Mouse (Mus musculus) stomach, postnatal 0 days (tissue): ENCODE measurements around the gene Bricd5. TPM values are rescaled to one million over a fixed set of nuclear protein-coding genes. Genes with fewer than 3 reads are reported as not detected.
A peak's percentile ranks its signal among the peaks of the same experiment; 100 is the strongest.

Experiments
- ATAC-seq: fragments of 200-750 bp; cut with Nextera tagmentation; 2 replicates; pipeline ENCODE4 v1.8.0; 2017; ENCODE audit not compliant: low FRiP score, low TSS enrichment
- DNase-seq: peaks from one replicate; pipeline ENCODE4 v3.0.0-alpha.2; 2016; ENCODE audit warnings: low spot score
- H3K27ac ChIP-seq: fragments of 300-500 bp; sonication (generic); replicated peaks from 2 replicates; pipeline ENCODE4 v1.5.1; 2014; ENCODE audit warnings: mild to moderate bottlenecking, control low read depth
- H3K27me3 ChIP-seq: fragments of 300-500 bp; sonication (generic); 2 replicates; pipeline ENCODE4 v1.6.1; 2014; ENCODE audit warnings: low read length; ENCODE audit not compliant: control insufficient read depth, insufficient read depth
- H3K36me3 ChIP-seq: fragments of 300-500 bp; sonication (generic); 2 replicates; pipeline ENCODE4 v1.6.1; 2014; ENCODE audit warnings: low read length, mixed read lengths; ENCODE audit not compliant: control insufficient read depth, insufficient read depth
- H3K4me1 ChIP-seq: fragments of 300-500 bp; sonication (generic); replicated peaks from 2 replicates; pipeline ENCODE4 v1.6.1; 2014; ENCODE audit warnings: antibody characterized with exemption; ENCODE audit not compliant: control insufficient read depth, insufficient read depth
- H3K4me2 ChIP-seq: fragments of 300-500 bp; sonication (generic); replicated peaks from 2 replicates; pipeline ENCODE4 v1.6.1; 2014; ENCODE audit warnings: low read depth, mild to moderate bottlenecking, control low read depth, moderate library complexity
- H3K4me3 ChIP-seq: fragments of 300-500 bp; sonication (generic); 2 replicates; pipeline ENCODE4 v1.5.1; 2014; ENCODE audit warnings: low read depth, low read length, control low read depth
- H3K9ac ChIP-seq: fragments of 300-500 bp; sonication (generic); 2 replicates; pipeline ENCODE4 v1.6.1; 2014; ENCODE audit warnings: mild to moderate bottlenecking, low read length, control low read depth, mixed read lengths
- H3K9me3 ChIP-seq: fragments of 300-500 bp; sonication (generic); 2 replicates; pipeline ENCODE4 v1.6.1; 2016; ENCODE audit warnings: low read length; ENCODE audit not compliant: control insufficient read depth
- CTCF ChIP-seq: IDR thresholded peaks from 2 replicates; pipeline ENCODE4 v1.5.1; 2016; ENCODE audit warnings: antibody characterized with exemption, low read depth, mild to moderate bottlenecking, moderate library complexity
- EP300 ChIP-seq: optimal IDR thresholded peaks from 2 replicates; pipeline ENCODE3; 2016; ENCODE audit warnings: antibody characterized with exemption
- WGBS: fragments of 180-500 bp; shearing (Covaris S2); extraction: QIAGEN DNeasy Blood & Tissue Kit; methylation state at CpG from one replicate; pipeline ENCODE4 v1.1.7; 2014; 5-methylcytosine and 5-hydroxymethylcytosine counted together
- polyA plus RNA-seq: library from polyadenylated mRNA; unstranded; fragments of >200 nt; fragmentation: Nextera tagmentation; extraction: Ambion mirVana; gene quantifications from 2 replicates; pipeline ENCODE4 v1.2.1, GENCODE M21; 2015

The Bricd5 gene
- polyA plus RNA-seq, 1 experiment from 2014 or later, result not detected

GRCm38 (mm10) chr17:24478663-24479380, 5.1 kb downstream of the Bricd5 start, which contains the start of gene Mlst8:
Mlst8 (minus strand) TSS chr17:24479078.
- H3K4me2 ChIP-seq, result peak within 1 kb of the TSS; percentile 60
- under 1% methylated on average over 48 of the region's 48 CpGs for WGBS

DNA sequence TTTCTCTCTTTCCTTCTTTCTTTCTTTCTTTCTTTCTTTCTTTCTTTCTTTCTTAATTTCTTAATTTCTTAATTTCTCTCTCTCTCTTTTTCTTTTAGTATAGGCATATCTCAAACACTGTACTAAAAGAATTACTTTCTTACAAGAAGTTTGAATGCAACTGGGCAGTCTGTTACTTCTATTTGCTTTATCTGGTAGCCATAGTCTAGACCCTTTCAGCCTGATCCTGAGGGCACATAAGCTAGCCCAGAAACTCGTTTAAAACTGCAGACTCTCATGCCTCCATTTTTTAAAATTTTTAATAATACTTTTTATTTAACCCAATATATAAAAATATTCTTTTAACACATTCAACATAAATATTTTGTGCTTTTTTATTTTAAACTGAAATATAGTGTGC, 5.7 kb downstream of the Bricd5 start:
- Histone ChIP-seq H3K4me3 (peak overlapping the region; percentile 66; the same call in 1 of the 2 replicates), H3K9ac (no peak overlapping the region), H3K27ac (no peak overlapping the region), H3K4me2 (0 out of 2 replicates have a peak overlapping the region, but pooled peaks have one; percentile 11), H3K27me3 (no peaks in the 10 kb centered on the region), H3K4me1 (peaks cover 4% of the 10 kb centered on the region; the same call in 1 of the 2 replicates), H3K9me3 (no peaks in the 10 kb centered on the region), H3K36me3 (peaks cover 19% of the 10 kb centered on the region)
- WGBS, result 8% methylated on average over 1 of the region's 1 CpGs
- no peak for DNase-seq
- TF ChIP-seq EP300 (no peak), CTCF (no peak)
- ATAC-seq, result no peak

More at GRCm38 (mm10) chr17:24478663-24479380, 5.1 kb downstream of the Bricd5 start, which contains the start of gene Mlst8:
- DNase-seq (peak; percentile 97), ATAC-seq (peak; percentile 92)
- H3K27ac ChIP-seq, result peak within 1 kb of the TSS; percentile 92
- H3K4me3 ChIP-seq, result peak within 1 kb of the TSS; percentile 66
- peak within 1 kb of the TSS; percentile 73 for H3K9ac ChIP-seq
- no peaks in the 10 kb centered on the region for H3K27me3 ChIP-seq
- H3K9me3 ChIP-seq, result no peaks in the 10 kb centered on the region
- peaks cover 23% of the 10 kb centered on the region for H3K36me3 ChIP-seq
- H3K4me1 ChIP-seq, result peaks cover 4% of the 10 kb centered on the region; the same call in 1 of the 2 replicates
- TF ChIP-seq CTCF (peak; percentile 94), EP300 (no peak)

DNA sequence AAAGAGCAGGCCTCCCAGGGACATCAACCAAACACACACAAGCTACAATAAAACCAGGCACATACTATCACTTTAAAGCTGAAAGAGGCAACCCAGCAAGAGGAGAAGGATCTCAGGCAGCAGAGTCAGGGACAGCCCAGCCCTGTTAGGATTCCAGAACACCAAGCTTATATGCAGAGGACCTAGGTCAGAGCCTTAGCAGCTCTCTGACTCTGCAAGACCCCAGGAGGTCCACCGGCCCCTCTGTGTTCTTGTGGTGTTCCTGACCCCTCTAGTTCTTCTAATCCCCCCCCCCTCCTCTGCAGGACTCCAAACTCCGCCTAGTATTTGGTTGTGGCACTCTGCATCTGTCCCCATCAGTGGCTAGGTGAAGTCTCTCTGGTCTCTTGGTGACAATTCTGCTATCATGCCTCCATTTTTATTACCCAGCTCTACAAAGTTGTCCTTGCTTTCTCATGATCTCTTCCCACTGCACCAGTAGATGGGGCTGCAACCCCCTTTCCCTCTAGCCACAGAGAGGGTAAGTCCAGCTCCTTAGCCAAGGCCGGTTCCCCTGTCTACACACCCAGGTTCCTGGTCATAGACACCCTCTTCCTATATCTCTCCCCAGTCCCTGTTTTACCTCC, 6.6 kb downstream of the Bricd5 start:
- 33% methylated on average over 3 of the region's 3 CpGs for WGBS
- DNase-seq (no peak), ATAC-seq (no peak)
- Histone ChIP-seq H3K36me3 (peaks cover 15% of the 10 kb centered on the region), H3K4me1 (peaks cover 4% of the 10 kb centered on the region; the same call in 1 of the 2 replicates), H3K9ac (no peak overlapping the region), H3K27me3 (no peaks in the 10 kb centered on the region), H3K27ac (no peak overlapping the region), H3K4me2 (no peak overlapping the region), H3K4me3 (no peak overlapping the region), H3K9me3 (no peaks in the 10 kb centered on the region)
- no peak for TF ChIP-seq EP300
- TF ChIP-seq CTCF, result peak; percentile 62

DNA sequence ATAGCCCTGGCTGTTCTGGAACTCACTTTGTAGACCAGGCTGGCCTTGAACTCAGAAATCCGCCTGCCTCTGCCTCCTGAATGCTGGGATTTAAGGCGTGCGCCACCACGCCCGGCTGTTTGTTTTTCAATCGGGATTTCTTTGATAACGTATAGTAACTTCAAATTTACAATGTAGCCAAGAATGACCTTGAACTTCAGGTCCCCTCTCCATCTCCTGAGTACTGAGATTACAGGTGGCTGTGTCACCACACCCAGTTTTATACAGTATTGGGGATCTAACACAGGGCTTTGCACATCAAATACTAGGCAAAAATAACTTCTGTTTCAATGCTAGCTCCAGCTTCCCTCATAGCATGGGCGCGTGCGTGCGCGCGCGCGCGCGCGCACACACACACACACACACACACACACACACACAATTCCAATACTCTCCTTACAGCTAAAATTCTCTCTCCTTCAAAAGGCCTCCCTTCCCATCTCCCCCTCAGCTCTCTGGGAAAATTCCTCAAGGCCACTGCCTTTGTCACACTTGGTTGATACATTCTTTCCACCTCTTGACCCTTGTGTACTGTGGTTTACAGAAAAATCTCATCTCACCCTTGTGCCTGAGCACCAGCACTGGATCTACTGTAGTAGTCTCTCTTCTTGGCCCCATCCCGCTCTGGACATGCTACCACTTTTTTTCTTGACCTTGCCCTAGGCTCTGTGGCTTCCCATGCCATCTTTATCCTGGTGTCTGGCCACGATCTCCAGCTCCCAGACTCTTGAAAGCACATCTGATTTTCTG, 7.5 kb downstream of the Bricd5 start:
- no peak overlapping the region for H3K4me3 ChIP-seq
- no peak overlapping the region for H3K9ac ChIP-seq
- H3K36me3 ChIP-seq, result peaks cover 10% of the 10 kb centered on the region
- TF ChIP-seq CTCF, result no peak
- no peak for TF ChIP-seq EP300
- no peaks in the 10 kb centered on the region for H3K9me3 ChIP-seq
- no peaks in the 10 kb centered on the region for H3K27me3 ChIP-seq
- DNase-seq (no peak), ATAC-seq (no peak)
- H3K4me1 ChIP-seq, result peaks cover 4% of the 10 kb centered on the region; the same call in 1 of the 2 replicates
- no peak overlapping the region for H3K4me2 ChIP-seq
- no peak overlapping the region for H3K27ac ChIP-seq
- 88% methylated on average over 20 of the region's 20 CpGs for WGBS

DNA sequence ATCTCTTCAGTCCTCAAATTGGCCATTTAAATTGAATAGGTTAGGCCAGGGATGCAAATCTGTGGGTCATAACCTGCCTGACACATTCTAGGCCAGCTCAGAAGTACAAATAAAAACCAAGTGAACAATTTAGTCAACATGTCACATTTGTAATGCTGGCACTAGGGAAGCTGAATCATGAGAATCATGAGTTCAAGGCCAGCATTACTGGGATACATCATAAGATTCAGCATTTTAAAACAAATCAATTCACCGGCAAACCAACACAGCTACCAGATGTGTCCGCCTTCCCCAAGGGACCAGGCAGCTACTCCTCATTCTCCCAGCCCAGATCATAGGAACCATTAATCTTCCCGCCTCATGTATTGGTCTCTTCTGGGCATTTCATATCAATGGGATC, 9.8 kb downstream of the Bricd5 start:
- H3K27me3 ChIP-seq, result no peaks in the 10 kb centered on the region
- H3K27ac ChIP-seq, result no peak overlapping the region
- no peak overlapping the region for H3K9ac ChIP-seq
- TF ChIP-seq EP300 (no peak), CTCF (no peak)
- no peak overlapping the region for H3K4me3 ChIP-seq
- no peaks in the 10 kb centered on the region for H3K4me1 ChIP-seq
- ATAC-seq (no peak), DNase-seq (no peak)
- no peaks in the 10 kb centered on the region for H3K36me3 ChIP-seq
- WGBS, result 88% methylated on average over 3 of the region's 3 CpGs
- H3K4me2 ChIP-seq, result no peak overlapping the region
- no peaks in the 10 kb centered on the region for H3K9me3 ChIP-seq
